Mouse (Mus musculus) G1E (cell line): ENCODE results near the gene Tas2r119. TPM values are rescaled to one million over a fixed set of nuclear protein-coding genes. Genes with fewer than 3 reads are reported as not detected.

Source experiments
- ATAC-seq: 2 replicates; pipeline ENCODE4 v1.8.0; 2016; ENCODE audit warnings: mild to moderate bottlenecking; ENCODE audit not compliant: insufficient number of reproducible peaks, poor library complexity, low FRiP score, severe bottlenecking; ENCODE audit errors: extremely low read depth
- DNase-seq: peaks from one replicate; pipeline ENCODE4 v3.0.0; 2012; ENCODE audit warnings: low spot score
- H3K27me3 ChIP-seq: 2 replicates; pipeline ENCODE4 v1.6.1; 2012; ENCODE audit warnings: mild to moderate bottlenecking, low read length, inconsistent platforms; ENCODE audit not compliant: insufficient read depth
- H3K36me3 ChIP-seq: replicated peaks from 2 replicates; pipeline ENCODE3; 2012; ENCODE audit warnings: mild to moderate bottlenecking, inconsistent platforms
- H3K4me1 ChIP-seq: 2 replicates; pipeline ENCODE4 v1.6.1; 2012; ENCODE audit warnings: low read depth, low read length, inconsistent platforms, mixed read lengths; ENCODE audit not compliant: insufficient read depth
- H3K4me3 ChIP-seq: 2 replicates; pipeline ENCODE4 v1.5.1; 2012; ENCODE audit warnings: low read depth, mild to moderate bottlenecking, inconsistent platforms, low read length, moderate library complexity, mixed read lengths
- H3K9me3 ChIP-seq: replicated peaks from 2 replicates; pipeline ENCODE4 v1.6.1; 2012; ENCODE audit warnings: inconsistent platforms
- CTCF ChIP-seq: IDR thresholded peaks from 2 replicates; pipeline ENCODE4 v1.5.1; 2012; ENCODE audit warnings: low read depth, low read length, inconsistent platforms, mixed read lengths
- GATA1 ChIP-seq: IDR thresholded peaks from 2 replicates; pipeline ENCODE4 v1.6.1; 2012; ENCODE audit warnings: borderline replicate concordance, low read length, inconsistent platforms, mixed read lengths
- GATA2 ChIP-seq: IDR thresholded peaks from 2 replicates; pipeline ENCODE4 v1.6.1; 2012; ENCODE audit warnings: low read depth, low read length, inconsistent platforms, borderline replicate concordance
- POLR2AphosphoS5 ChIP-seq: IDR thresholded peaks from 2 replicates; pipeline ENCODE4 v1.6.1; 2012; ENCODE audit warnings: low read depth, low read length, inconsistent platforms; ENCODE audit not compliant: insufficient replicate concordance
- TAL1 ChIP-seq: conservative IDR thresholded peaks from 2 replicates; pipeline ENCODE4 v1.6.1; 2012; ENCODE audit warnings: low read depth, low read length, inconsistent platforms, mixed read lengths
- polyA plus RNA-seq: library from polyadenylated mRNA; stranded (reverse); fragments of >175 nt; gene quantifications from 2 replicates; pipeline ENCODE4 v1.2.3, GENCODE M21; 2012
- total RNA-seq, 2 experiments: library from RNA; stranded (forward) in 1 of 2; stranded (reverse) in 1 of 2; fragments of 200-1000 nt in 1 of 2; fragments of >200 nt in 1 of 2; fragmentation: Nextera tagmentation in 1 of 2; gene quantifications; 2 replicates each; pipeline ENCODE4 v1.2.3; 2014 to 2017

Gene Tas2r119
- total RNA-seq (2014; fragmentation: Nextera tagmentation) (not detected in 2 replicates), total RNA-seq (2017) (0.22 TPM in 1 of 2 replicates, not detected in the other), polyA plus RNA-seq (not detected in 2 replicates)

DNA sequence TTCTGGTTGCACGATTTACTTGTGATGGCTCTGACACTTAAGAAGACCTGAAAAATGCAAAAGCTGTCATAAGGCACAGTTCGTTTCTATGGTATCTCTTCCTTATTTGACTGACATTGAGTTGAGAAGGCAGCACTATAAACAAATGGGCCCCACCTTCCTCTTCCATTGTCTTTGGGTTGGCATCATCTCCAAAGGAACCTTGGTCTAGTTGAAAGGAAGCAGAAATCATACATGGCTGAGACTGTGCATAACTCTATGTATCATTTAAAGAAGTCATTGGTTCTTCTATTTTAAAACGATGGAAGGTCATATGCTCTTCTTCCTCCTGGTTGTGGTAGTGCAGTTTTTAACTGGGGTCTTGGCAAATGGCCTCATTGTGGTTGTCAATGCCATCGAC, at the start of gene Tas2r119:
Gene Tas2r119, plus strand, starts transcription at position 301 of the 400 bp plus-strand sequence.
- no peak for ATAC-seq
- Histone ChIP-seq H3K36me3 (no peaks in the 10 kb centered on the region), H3K27me3 (no peaks in the 10 kb centered on the region), H3K4me1 (no peaks in the 10 kb centered on the region), H3K9me3 (0 out of 2 replicates have a peak, but pooled peaks cover 1% of the 10 kb centered on the region), H3K4me3 (no peak within 1 kb of the TSS)
- DNase-seq: no peak
- TF ChIP-seq GATA2 (no peak), CTCF (no peak), TAL1 (no peak), POLR2AphosphoS5 (no peak), GATA1 (no peak)

DNA sequence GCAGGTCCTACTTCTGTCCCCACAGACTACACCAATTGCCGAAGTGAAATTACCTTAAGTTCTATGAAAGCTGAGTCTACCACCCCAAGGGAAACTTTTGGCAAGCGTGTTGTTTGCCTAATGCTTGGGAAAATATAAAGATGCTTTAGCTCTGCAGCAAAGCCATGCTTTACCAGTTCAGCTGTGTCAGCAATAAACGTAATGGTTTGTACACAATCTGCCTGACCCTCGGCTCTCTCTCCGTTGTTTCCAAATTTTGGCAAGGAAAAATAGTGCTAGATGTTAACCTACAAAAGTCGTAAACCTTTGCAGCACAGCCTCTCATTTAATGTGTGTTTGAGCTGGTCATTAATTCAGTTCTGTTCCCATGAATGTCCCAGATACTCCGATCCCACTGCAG, 44.8 kb upstream of the Tas2r119 start:
- H3K9me3 ChIP-seq: no peaks in the 10 kb centered on the region
- no peaks in the 10 kb centered on the region for H3K4me1 ChIP-seq
- ATAC-seq: no peak
- no peaks in the 10 kb centered on the region for H3K27me3 ChIP-seq
- DNase-seq: no peak
- no peak for TF ChIP-seq TAL1
- no peaks in the 10 kb centered on the region for H3K36me3 ChIP-seq
- no peak overlapping the region for H3K4me3 ChIP-seq

DNA sequence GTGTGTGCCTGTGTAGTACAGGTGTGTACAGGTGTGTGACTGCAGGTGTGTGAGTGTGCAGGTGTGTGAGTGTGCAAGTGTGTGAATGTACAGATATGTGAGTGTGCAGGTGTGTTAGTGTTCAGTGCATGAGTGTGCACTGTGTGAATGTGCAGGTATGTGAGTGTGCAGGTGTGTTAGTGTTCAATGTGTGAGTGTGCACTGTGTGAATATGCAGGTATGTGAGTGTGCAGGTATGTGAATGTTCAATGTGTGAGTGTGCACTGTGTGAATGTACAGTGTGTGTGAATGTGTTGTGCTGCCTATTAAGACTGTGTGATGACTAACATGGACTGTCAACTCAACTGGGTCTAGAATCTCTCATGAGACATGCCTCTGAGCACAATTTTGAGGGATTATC, 35.4 kb upstream of the Tas2r119 start:
- H3K36me3 ChIP-seq: no peaks in the 10 kb centered on the region
- no peak overlapping the region for H3K4me3 ChIP-seq
- TF ChIP-seq CTCF: no peak
- TF ChIP-seq GATA1: no peak
- no peak for TF ChIP-seq GATA2
- TF ChIP-seq POLR2AphosphoS5: no peak
- no peak for TF ChIP-seq TAL1
- ATAC-seq: no peak
- no peak for DNase-seq
- H3K27me3 ChIP-seq: no peaks in the 10 kb centered on the region
- H3K4me1 ChIP-seq: no peaks in the 10 kb centered on the region
- H3K9me3 ChIP-seq: 0 out of 2 replicates have a peak, but pooled peaks cover 3% of the 10 kb centered on the region

DNA sequence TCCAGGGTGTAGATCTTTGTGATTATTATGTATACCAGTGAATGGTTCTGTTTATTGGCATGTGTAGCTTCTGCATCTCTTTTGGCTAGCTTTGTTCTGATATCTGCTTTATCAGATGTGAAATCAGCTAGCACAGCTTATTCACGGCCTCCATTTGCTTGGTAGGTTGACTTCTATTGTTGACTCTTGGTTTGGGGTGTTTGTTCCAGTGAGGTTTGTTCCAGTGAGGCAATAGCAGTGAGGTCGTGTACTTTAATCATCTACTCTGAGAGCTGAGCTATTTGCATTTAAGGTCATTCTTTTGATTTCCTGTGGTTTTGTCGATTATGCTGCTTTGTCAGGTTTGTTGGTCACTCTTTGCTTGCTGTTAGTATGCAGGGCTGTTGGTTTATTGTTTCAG, 32.8 kb upstream of the Tas2r119 start:
- no peak for ATAC-seq
- DNase-seq: no peak
- Histone ChIP-seq H3K4me1 (no peaks in the 10 kb centered on the region), H3K36me3 (no peaks in the 10 kb centered on the region), H3K9me3 (0 out of 2 replicates have a peak, but pooled peaks cover 3% of the 10 kb centered on the region), H3K27me3 (no peaks in the 10 kb centered on the region), H3K4me3 (no peak overlapping the region)
- no peak for TF ChIP-seq TAL1
- no peak for TF ChIP-seq GATA2
- no peak for TF ChIP-seq GATA1
- TF ChIP-seq CTCF: no peak
- TF ChIP-seq POLR2AphosphoS5: no peak

DNA sequence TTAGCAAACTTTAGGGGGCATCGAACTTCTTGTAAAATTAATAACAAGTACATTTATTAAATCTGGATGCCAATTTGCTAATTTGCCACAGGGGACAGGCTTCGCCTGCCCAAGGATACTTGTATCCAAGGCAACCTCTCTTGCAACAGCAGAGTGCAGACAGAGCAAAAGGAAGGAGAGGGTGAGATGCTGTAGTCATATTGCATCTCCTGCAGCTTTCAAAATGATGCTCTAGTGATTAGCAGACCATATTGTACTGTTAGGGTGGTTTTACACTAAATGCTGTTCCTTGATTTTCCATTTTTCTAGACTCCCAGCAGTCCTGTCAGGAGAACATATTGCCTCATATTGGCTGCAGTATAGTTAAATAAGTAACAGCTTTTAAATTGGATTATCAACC, 23.7 kb upstream of the Tas2r119 start:
- no peaks in the 10 kb centered on the region for H3K36me3 ChIP-seq
- ATAC-seq: no peak
- DNase-seq: no peak
- no peaks in the 10 kb centered on the region for H3K27me3 ChIP-seq
- TF ChIP-seq POLR2AphosphoS5 (no peak), CTCF (no peak), GATA1 (no peak), GATA2 (no peak), TAL1 (no peak)
- H3K4me3 ChIP-seq: no peak overlapping the region
- no peaks in the 10 kb centered on the region for H3K9me3 ChIP-seq
- no peaks in the 10 kb centered on the region for H3K4me1 ChIP-seq

DNA sequence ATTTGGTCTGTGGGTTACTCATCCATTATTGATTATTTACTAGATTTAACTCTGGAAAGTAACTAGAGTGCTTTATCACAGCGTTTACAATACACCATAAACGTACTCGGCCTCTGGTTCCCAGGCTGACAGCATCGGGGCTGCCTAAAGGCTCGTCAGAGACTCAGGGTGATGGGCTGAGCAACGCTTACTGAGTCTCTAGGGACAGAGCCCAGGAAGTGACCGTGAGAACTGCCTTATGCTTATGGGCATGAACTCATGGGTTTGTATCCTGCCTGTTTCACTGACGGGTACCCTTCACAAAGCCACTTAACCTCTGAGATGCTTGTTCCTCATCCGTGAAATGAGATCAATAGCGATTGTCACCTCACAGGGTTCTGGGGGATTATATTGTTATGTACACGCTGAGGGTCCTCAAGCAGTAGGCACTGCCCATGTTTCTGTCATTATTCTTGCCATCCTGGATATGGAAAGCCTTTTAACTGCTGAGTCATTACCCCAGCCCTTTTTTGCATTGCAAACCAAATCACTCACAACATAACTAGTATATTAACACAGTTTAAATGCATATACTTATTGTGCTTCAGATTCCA, 23.1 kb upstream of the Tas2r119 start:
- DNase-seq: no peak
- TF ChIP-seq GATA2 (no peak), TAL1 (no peak), GATA1 (no peak), CTCF (no peak), POLR2AphosphoS5 (no peak)
- H3K36me3 ChIP-seq: no peaks in the 10 kb centered on the region
- no peak for ATAC-seq
- H3K4me3 ChIP-seq: no peak overlapping the region
- H3K4me1 ChIP-seq: no peaks in the 10 kb centered on the region
- H3K9me3 ChIP-seq: no peaks in the 10 kb centered on the region
- H3K27me3 ChIP-seq: no peaks in the 10 kb centered on the region

DNA sequence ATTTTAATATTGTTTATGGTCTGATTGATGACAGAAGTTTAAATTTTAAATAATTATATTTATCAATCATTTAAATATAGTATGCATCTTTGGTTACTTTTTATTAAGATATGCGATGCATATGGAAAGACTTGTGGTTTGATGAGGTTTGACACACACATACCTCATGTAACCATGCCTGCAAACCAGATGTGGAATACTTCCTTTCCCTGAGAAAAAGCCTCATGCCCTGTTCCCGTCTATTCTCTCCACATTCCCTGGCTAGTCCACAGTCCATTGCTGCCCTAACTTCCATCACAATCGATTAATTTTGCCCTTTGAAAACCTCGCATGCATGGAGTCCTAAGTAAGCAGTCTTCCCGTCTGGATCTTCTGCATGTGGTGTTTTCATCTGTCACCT, 21.0 kb upstream of the Tas2r119 start:
- H3K4me1 ChIP-seq: no peaks in the 10 kb centered on the region
- H3K27me3 ChIP-seq: no peaks in the 10 kb centered on the region
- no peak overlapping the region for H3K4me3 ChIP-seq
- no peak for DNase-seq
- H3K9me3 ChIP-seq: no peaks in the 10 kb centered on the region
- no peaks in the 10 kb centered on the region for H3K36me3 ChIP-seq
- no peak for TF ChIP-seq GATA2
- no peak for TF ChIP-seq TAL1
- TF ChIP-seq CTCF: no peak
- TF ChIP-seq GATA1: no peak
- TF ChIP-seq POLR2AphosphoS5: no peak
- no peak for ATAC-seq
